Mouse (Mus musculus): ENCODE measurements around the gene Smc4.

- no peak for TF ChIP-seq TCF12 (IDR thresholded peaks at IDR 0.05; ENCODE audit: insufficient read depth, poor library complexity, severe bottlenecking)
- TF ChIP-seq POLR2A (IDR thresholded peaks at IDR 0.05; ENCODE audit: insufficient read length, low read depth): no peak
- no peak for TF ChIP-seq MAX (IDR thresholded peaks at IDR 0.05; ENCODE audit: low read depth)
Measured at GRCm38 (mm10) chr3:69047684-69048083, 43.1 kb downstream of the Smc4 start.
